Mouse (Mus musculus) intestine, postnatal 0 days (tissue): ENCODE results near the gene Fthl17b. TPM values are rescaled to one million over a fixed set of nuclear protein-coding genes. Genes with fewer than 3 reads are reported as not detected.
"Not testable (repeated sequence)": the region's sequence is repeated elsewhere in the genome, so short reads cannot be mapped to it uniquely, and the experiment has no call there.

ENCODE experiments used
- ATAC-seq: fragments of 200-750 bp; cut with Nextera tagmentation; 2 replicates; pipeline ENCODE4 v1.8.0; 2017; ENCODE audit warnings: mild to moderate bottlenecking, moderate TSS enrichment, moderate library complexity
- H3K27ac ChIP-seq: fragments of 300-500 bp; sonication (generic); 2 replicates; pipeline ENCODE4 v1.5.1; 2014; ENCODE audit warnings: mild to moderate bottlenecking, low read depth, low read length, moderate library complexity
- H3K27me3 ChIP-seq: fragments of 300-500 bp; sonication (generic); replicated peaks from 2 replicates; pipeline ENCODE4 v1.6.1; 2014; ENCODE audit warnings: low read length, mixed read lengths; ENCODE audit not compliant: control insufficient read depth, insufficient read depth
- H3K36me3 ChIP-seq: fragments of 300-500 bp; sonication (generic); 2 replicates; pipeline ENCODE4 v1.6.1; 2014; ENCODE audit warnings: mild to moderate bottlenecking, moderate library complexity; ENCODE audit not compliant: control insufficient read depth, insufficient read depth
- H3K4me1 ChIP-seq: fragments of 300-500 bp; sonication (generic); replicated peaks from 2 replicates; pipeline ENCODE4 v1.6.1; 2014; ENCODE audit warnings: antibody characterized with exemption, low read length, mixed read lengths; ENCODE audit not compliant: control insufficient read depth, insufficient read depth
- H3K4me2 ChIP-seq: fragments of 300-500 bp; sonication (generic); replicated peaks from 2 replicates; pipeline ENCODE4 v1.6.1; 2014; ENCODE audit warnings: low read depth, mild to moderate bottlenecking, moderate library complexity
- H3K4me3 ChIP-seq: fragments of 300-500 bp; sonication (generic); 2 replicates; pipeline ENCODE4 v1.5.1; 2014; ENCODE audit warnings: low read depth, low read length
- H3K9ac ChIP-seq: fragments of 300-500 bp; sonication (generic); 2 replicates; pipeline ENCODE4 v1.6.1; 2014; ENCODE audit warnings: mild to moderate bottlenecking, low read depth, low read length
- H3K9me3 ChIP-seq: fragments of 300-500 bp; sonication (generic); 2 replicates; pipeline ENCODE4 v1.6.1; 2016; ENCODE audit warnings: mixed run types; ENCODE audit not compliant: control insufficient read depth
- CTCF ChIP-seq: sonication (generic); IDR thresholded peaks from 2 replicates; pipeline ENCODE4 v1.5.1; 2016; ENCODE audit warnings: low read depth, mild to moderate bottlenecking, control low read depth, antibody characterized with exemption, moderate library complexity
- WGBS: fragments of 180-500 bp; shearing (Covaris S2); extraction: QIAGEN DNeasy Blood & Tissue Kit; methylation state at CpG from one replicate; pipeline ENCODE4 v1.1.7; 2014; 5-methylcytosine and 5-hydroxymethylcytosine counted together
- polyA plus RNA-seq: library from polyadenylated mRNA; unstranded; fragments of >200 nt; fragmentation: Nextera tagmentation; extraction: Ambion mirVana; gene quantifications from 2 replicates; pipeline ENCODE4 v1.2.1, GENCODE M21; 2015

Gene Fthl17b
- not detected in 2 replicates for polyA plus RNA-seq

DNA sequence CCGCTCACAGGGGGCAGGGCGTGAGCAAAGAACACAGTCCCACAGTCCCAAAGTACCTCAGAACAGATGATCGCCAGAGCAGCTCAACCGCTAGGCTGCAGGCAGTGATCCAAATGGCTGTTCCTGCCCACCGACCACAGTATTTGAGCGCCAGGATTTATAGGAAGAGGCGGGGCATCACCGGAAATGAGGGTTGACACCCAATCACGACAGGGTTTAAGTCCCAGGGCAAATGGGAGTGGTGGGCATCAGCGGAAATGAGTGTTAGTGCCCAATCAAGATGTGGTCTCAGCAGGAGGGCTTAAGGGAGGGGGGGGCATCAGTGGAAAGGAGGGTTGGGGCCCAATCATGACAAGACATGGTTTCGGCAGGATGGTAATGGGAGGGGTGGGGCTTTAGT lies at the start of gene Fthl17b:
TSS of gene Fthl17b (minus strand) at position 101 of the 400 bp plus-strand sequence.
- H3K36me3 ChIP-seq, H3K4me2 ChIP-seq, ATAC-seq, H3K9ac ChIP-seq, H3K9me3 ChIP-seq, H3K27ac ChIP-seq, H3K27me3 ChIP-seq, H3K4me3 ChIP-seq, H3K4me1 ChIP-seq: not testable (repeated sequence)
- WGBS = 88% methylated on average over 4 of the region's 11 CpGs

GRCm38 (mm10) chrX:8986655-8987054 lies 23.9 kb upstream of the Fthl17b start, which contains the start of gene Fthl17d:
Gene Fthl17d (minus strand): TSS chrX:8986755.
- not testable (repeated sequence) for H3K9me3 ChIP-seq, H3K4me3 ChIP-seq, H3K36me3 ChIP-seq, H3K27ac ChIP-seq, ATAC-seq, H3K4me1 ChIP-seq, H3K4me2 ChIP-seq, H3K9ac ChIP-seq, H3K27me3 ChIP-seq
- WGBS = no CpG with 5 or more reads among the region's 9 CpGs

DNA sequence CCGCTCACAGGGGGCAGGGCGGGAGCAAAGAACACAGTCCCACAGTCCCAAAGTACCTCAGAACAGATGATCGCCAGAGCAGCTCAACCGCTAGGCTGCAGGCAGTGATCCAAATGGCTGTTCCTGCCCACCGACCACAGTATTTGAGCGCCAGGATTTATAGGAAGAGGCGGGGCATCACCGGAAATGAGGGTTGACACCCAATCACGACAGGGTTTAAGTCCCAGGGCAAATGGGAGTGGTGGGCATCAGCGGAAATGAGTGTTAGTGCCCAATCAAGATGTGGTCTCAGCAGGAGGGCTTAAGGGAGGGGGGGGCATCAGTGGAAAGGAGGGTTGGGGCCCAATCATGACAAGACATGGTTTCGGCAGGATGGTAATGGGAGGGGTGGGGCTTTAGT lies 13.7 kb upstream of the Fthl17b start, which contains the start of gene Fthl17c:
TSS of gene Fthl17c (minus strand) at position 101 of the 400 bp plus-strand sequence.
- not testable (repeated sequence) for H3K4me1 ChIP-seq, H3K9ac ChIP-seq, H3K36me3 ChIP-seq, H3K4me2 ChIP-seq, ATAC-seq, H3K27me3 ChIP-seq, H3K4me3 ChIP-seq, H3K9me3 ChIP-seq, H3K27ac ChIP-seq
- WGBS = no CpG with 5 or more reads among the region's 11 CpGs

GRCm38 (mm10) chrX:8964618-8965017 lies 1.8 kb upstream of the Fthl17b start:
- H3K9me3 ChIP-seq, H3K4me3 ChIP-seq, H3K4me2 ChIP-seq, ATAC-seq, H3K27me3 ChIP-seq, H3K9ac ChIP-seq, H3K4me1 ChIP-seq, H3K36me3 ChIP-seq, H3K27ac ChIP-seq: not testable (repeated sequence)
- TF ChIP-seq CTCF = peak; percentile 31
- 48% methylated on average over 4 of the region's 4 CpGs for WGBS

DNA sequence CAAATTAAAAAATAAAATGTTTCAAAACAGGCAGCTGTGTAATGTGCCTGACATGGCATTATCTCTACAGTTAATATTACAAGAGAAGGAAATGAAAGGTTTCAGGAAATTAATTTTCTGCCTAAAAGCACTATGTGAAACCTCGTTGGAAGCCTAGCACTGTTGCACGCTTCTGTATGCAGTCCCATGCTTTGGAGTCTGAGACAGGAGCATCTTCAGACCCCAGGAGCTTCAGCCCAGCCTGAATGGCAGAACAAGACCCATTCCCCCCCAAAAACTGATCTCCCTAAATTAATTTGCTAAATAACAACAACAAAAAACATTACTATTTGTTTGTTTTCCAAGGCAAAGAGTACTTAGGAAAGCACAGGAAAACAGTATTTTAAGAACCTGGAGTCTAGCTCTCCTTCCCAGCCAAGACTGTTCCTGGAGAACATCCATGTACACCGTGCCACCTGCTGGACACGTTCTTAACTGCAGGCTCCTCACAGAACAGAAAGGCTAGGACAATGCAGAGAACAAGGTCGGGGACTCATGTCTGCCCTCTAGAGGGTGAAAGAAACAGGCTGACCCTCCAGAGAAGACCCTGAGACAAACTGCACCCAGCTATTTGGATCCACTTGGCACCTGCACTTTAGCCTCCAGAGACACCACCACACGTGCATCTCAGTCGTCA lies 14.5 kb downstream of the Fthl17b start:
- ATAC-seq = not testable (repeated sequence)

GRCm38 (mm10) chrX:8944041-8944440 lies 18.7 kb downstream of the Fthl17b start:
- H3K4me1 ChIP-seq = no peaks in the 10 kb centered on the region
- no peak for ATAC-seq

More for the DNA sequence above, 14.5 kb downstream of the Fthl17b start:
- H3K27me3 ChIP-seq, H3K4me3 ChIP-seq, H3K9me3 ChIP-seq, H3K27ac ChIP-seq, H3K4me2 ChIP-seq, H3K9ac ChIP-seq, H3K36me3 ChIP-seq, H3K4me1 ChIP-seq: not testable (repeated sequence)
- peak; percentile 83 for TF ChIP-seq CTCF
- WGBS = 17% methylated on average over 5 of the region's 7 CpGs

More at GRCm38 (mm10) chrX:8944041-8944440, 18.7 kb downstream of the Fthl17b start:
- no peaks in the 10 kb centered on the region for H3K9me3 ChIP-seq
- H3K27ac ChIP-seq = no peak overlapping the region
- 59% methylated on average over 8 of the region's 8 CpGs for WGBS
- H3K9ac ChIP-seq = no peak overlapping the region
- no peak for TF ChIP-seq CTCF
- no peaks in the 10 kb centered on the region for H3K27me3 ChIP-seq
- no peak overlapping the region for H3K4me3 ChIP-seq
- no peak overlapping the region for H3K4me2 ChIP-seq
- no peaks in the 10 kb centered on the region for H3K36me3 ChIP-seq
